Mouse (Mus musculus) lung, embryonic 14.5 days (tissue): ENCODE results near the gene Zfp36l1. TPM values are rescaled to one million over a fixed set of nuclear protein-coding genes. Genes with fewer than 3 reads are reported as not detected.

Experiments
- ATAC-seq: fragments of 200-750 bp; cut with Nextera tagmentation; 2 replicates; pipeline ENCODE4 v1.8.0; 2017; ENCODE audit warnings: mild to moderate bottlenecking, moderate TSS enrichment, moderate library complexity; ENCODE audit not compliant: insufficient read depth
- DNase-seq: peaks from one replicate; pipeline ENCODE4 v3.0.0-alpha.2; 2015
- H3K27ac ChIP-seq: fragments of 300-500 bp; sonication (generic); 2 replicates; pipeline ENCODE4 v1.5.1; 2014; ENCODE audit warnings: low read depth, mild to moderate bottlenecking, moderate library complexity
- H3K27me3 ChIP-seq: fragments of 300-500 bp; sonication (generic); 2 replicates; pipeline ENCODE4 v1.6.1; 2014; ENCODE audit warnings: low read length, control low read depth; ENCODE audit not compliant: insufficient read depth
- H3K36me3 ChIP-seq: fragments of 300-500 bp; sonication (generic); 2 replicates; pipeline ENCODE4 v1.6.1; 2014; ENCODE audit warnings: control low read depth; ENCODE audit not compliant: insufficient read depth
- H3K4me1 ChIP-seq: fragments of 300-500 bp; sonication (generic); 2 replicates; pipeline ENCODE4 v1.6.1; 2014; ENCODE audit warnings: antibody characterized with exemption, control low read depth; ENCODE audit not compliant: insufficient read depth
- H3K4me2 ChIP-seq: fragments of 300-500 bp; sonication (generic); 2 replicates; pipeline ENCODE4 v1.6.1; 2014; ENCODE audit warnings: mild to moderate bottlenecking
- H3K4me3 ChIP-seq: fragments of 300-500 bp; sonication (generic); 2 replicates; pipeline ENCODE4 v1.5.1; 2014; ENCODE audit warnings: low read depth, low read length
- H3K9ac ChIP-seq: fragments of 300-500 bp; sonication (generic); 2 replicates; pipeline ENCODE4 v1.6.1; 2014
- H3K9me3 ChIP-seq: fragments of 300-500 bp; sonication (generic); 2 replicates; pipeline ENCODE4 v1.6.1; 2016; ENCODE audit warnings: low read depth, low read length, control low read depth
- CTCF ChIP-seq: IDR thresholded peaks from 2 replicates; pipeline ENCODE4 v1.5.1; 2016; ENCODE audit warnings: antibody characterized with exemption, low read depth
- WGBS: fragments of 180-500 bp; shearing (Covaris S2); extraction: QIAGEN DNeasy Blood & Tissue Kit; methylation state at CpG from one replicate; pipeline ENCODE4 v1.1.7; 2014; 5-methylcytosine and 5-hydroxymethylcytosine counted together
- polyA plus RNA-seq: library from polyadenylated mRNA; unstranded; fragments of >200 nt; fragmentation: Nextera tagmentation; extraction: Ambion mirVana; gene quantifications from 2 replicates; pipeline ENCODE4 v1.2.1, GENCODE M21; 2014

Gene Zfp36l1
- polyA plus RNA-seq, 1 experiment from 2014 or later = 190 TPM

DNA sequence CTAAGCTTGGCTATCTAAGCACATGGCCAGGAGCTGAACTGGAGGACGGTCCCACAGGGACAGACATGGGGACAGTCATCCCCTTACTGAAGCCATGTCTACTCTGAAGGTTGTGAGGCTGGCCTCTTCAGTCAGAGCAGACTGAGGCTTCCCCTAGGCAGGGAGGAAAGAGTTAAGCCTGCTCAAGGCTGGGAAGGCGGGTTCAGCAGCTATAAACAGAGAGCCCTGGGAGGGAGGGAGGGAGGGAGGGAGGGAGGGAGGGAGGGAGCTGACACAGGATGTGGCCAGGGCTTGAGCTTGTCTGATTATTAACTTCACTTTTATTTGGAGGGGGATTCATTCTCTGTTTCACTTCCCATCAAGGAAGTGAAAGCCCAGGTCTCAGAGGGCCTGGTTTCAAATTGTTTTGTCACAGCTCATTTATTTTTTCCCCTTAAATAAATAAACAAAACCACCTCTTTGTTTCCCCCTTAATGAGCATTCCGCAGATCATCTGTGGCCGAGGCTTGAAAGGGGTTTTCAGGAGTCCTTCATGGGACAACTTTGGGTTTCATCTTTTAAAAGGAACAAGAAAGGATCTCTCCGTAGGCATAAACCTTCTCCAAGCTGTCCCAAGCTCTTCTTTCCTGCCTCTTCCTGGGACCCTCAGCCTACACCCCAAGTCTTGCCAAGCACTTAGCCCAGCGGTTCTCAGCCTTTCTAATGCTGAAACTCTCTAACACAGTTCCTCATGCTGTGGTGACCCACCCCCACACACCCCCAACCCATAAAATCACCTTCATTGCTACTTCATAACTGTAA is 17.9 kb upstream of the Zfp36l1 start:
- Histone ChIP-seq H3K36me3 (peaks cover 12% of the 10 kb centered on the region; the same call in 1 of the 2 replicates), H3K4me3 (peak overlapping the region; percentile 19), H3K9me3 (no peaks in the 10 kb centered on the region), H3K4me2 (peak overlapping the region; percentile 77), H3K27me3 (no peaks in the 10 kb centered on the region), H3K4me1 (peaks cover 27% of the 10 kb centered on the region), H3K9ac (peak overlapping the region; percentile 36), H3K27ac (peak overlapping the region; percentile 98)
- TF ChIP-seq CTCF = no peak
- ATAC-seq (peak; percentile 80), DNase-seq (peak; percentile 88)
- WGBS = 4% methylated on average over 5 of the region's 6 CpGs

DNA sequence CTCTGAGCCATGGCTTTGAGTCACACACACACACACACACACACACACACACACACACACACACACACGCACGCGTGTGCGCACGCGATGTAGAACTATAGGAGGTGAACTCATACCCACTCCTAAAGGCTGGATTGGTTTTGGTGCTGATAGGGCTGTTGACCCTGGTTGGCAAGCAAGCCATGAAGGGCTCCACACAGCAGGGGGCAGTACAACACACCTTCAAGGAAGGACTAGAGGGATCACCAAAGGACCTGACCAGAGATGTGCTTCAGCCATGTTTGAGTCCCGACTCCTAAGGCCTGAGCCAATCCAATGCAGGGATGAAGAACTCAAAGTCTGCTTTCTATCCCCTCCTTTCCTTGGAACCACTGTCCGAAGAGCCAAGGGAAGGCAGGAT is 16.7 kb upstream of the Zfp36l1 start:
- 92% methylated on average over 8 of the region's 8 CpGs for WGBS
- DNase-seq = no peak
- H3K9ac ChIP-seq = no peak overlapping the region

DNA sequence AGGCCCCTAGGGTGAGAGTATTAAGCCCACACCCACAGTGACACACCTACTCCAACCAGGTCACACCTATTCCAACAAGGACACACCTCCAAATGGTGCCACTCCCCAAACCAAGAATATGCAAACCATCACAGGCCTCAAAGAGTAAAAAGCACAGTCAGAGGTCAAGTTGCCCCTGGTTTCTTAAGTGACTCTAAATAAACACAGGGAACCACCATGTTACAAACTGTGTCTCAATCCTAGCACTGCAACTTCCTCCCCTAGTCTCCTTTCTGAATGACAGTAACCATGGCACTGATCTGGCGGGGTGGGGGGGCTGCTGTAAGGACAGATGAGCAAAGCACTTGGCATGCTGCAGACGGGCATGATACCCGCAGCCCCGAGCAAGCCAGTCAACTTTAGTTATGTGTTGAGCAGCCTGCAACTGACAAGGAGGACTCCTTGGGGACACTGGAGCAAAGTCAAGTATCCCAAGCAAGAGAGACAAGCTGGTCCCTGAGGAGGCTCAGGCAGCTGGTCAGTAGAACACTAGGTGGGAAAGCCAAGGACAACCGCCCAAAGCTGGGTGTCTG is 14.5 kb upstream of the Zfp36l1 start:
- Histone ChIP-seq H3K36me3 (peaks cover 21% of the 10 kb centered on the region; the same call in 1 of the 2 replicates), H3K4me3 (no peak overlapping the region), H3K9ac (no peak overlapping the region), H3K4me1 (peaks cover 55% of the 10 kb centered on the region), H3K27me3 (no peaks in the 10 kb centered on the region), H3K27ac (no peak overlapping the region), H3K9me3 (no peaks in the 10 kb centered on the region), H3K4me2 (no peak overlapping the region)
- WGBS = 92% methylated on average over 5 of the region's 5 CpGs
- ATAC-seq = no peak
- no peak for TF ChIP-seq CTCF
- no peak for DNase-seq

More for the DNA sequence above, 16.7 kb upstream of the Zfp36l1 start:
- TF ChIP-seq CTCF = peak; percentile 52
- Histone ChIP-seq H3K27me3 (no peaks in the 10 kb centered on the region), H3K9me3 (no peaks in the 10 kb centered on the region), H3K27ac (peak overlapping the region; percentile 98), H3K4me1 (peaks cover 33% of the 10 kb centered on the region), H3K4me2 (no peak overlapping the region), H3K4me3 (no peak overlapping the region), H3K36me3 (peaks cover 19% of the 10 kb centered on the region; the same call in 1 of the 2 replicates)
- no peak for ATAC-seq

DNA sequence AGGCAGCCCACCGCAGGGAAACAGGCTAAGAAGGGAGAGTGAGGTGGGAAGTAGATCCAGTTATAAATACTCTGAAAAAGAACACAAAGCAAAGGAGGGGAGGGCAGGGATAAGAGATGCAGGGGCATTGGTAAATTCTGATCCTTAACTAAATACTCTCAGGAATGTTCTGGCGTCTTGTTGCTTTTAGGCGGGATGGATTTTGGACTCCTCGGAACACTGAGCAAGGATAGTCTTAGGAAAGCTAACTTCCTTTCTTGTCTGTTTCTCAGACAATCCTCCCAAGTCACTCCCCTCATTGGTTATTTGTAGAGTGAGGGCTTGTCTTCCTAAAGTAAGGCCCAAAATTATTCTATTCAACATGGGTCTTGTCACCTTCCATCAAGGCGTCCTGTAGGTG is 12.5 kb upstream of the Zfp36l1 start:
- H3K27ac ChIP-seq = no peak overlapping the region
- peaks cover 42% of the 10 kb centered on the region for H3K4me1 ChIP-seq
- H3K27me3 ChIP-seq = no peaks in the 10 kb centered on the region
- H3K9me3 ChIP-seq = no peaks in the 10 kb centered on the region
- peaks cover 28% of the 10 kb centered on the region; the same call in 1 of the 2 replicates for H3K36me3 ChIP-seq
- no peak overlapping the region for H3K4me3 ChIP-seq
- DNase-seq (no peak), ATAC-seq (no peak)
- H3K9ac ChIP-seq = no peak overlapping the region
- no peak overlapping the region for H3K4me2 ChIP-seq
- no peak for TF ChIP-seq CTCF
- 83% methylated on average over 5 of the region's 5 CpGs for WGBS

- no peak for DNase-seq
- no peak for TF ChIP-seq CTCF
- Histone ChIP-seq H3K9ac (no peak overlapping the region), H3K4me3 (no peak overlapping the region), H3K27ac (no peak overlapping the region; the same call in 1 of the 2 replicates), H3K9me3 (no peaks in the 10 kb centered on the region), H3K4me2 (no peak overlapping the region), H3K27me3 (no peaks in the 10 kb centered on the region), H3K36me3 (peaks cover 29% of the 10 kb centered on the region; the same call in 1 of the 2 replicates), H3K4me1 (peaks cover 36% of the 10 kb centered on the region)
- no peak for ATAC-seq
- WGBS = 73% methylated on average over 3 of the region's 3 CpGs
Measured at GRCm38 (mm10) chr12:80124756-80125155, 11.9 kb upstream of the Zfp36l1 start.

DNA sequence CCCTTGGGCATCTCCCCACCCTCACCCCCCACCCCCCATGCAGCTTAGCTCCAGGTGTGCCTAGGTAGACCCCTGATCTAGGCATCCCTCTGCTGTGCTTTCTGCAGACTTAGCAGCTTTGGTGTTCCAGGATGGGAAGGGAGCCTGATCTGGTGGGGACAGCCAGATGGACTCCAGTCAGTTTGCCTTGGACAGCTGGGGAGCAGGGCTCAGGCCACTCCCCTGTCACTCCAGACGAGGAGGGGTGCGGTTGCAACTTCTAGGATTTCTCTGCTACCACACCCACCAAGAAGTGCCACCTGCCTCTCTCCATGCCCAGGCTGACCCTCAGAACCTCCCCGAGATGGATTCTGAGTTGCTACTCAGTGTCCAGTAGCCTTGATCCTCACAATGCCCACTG is 11.4 kb upstream of the Zfp36l1 start:
- Histone ChIP-seq H3K9ac (no peak overlapping the region), H3K4me3 (no peak overlapping the region), H3K4me1 (peaks cover 31% of the 10 kb centered on the region), H3K36me3 (peaks cover 34% of the 10 kb centered on the region; the same call in 1 of the 2 replicates), H3K4me2 (no peak overlapping the region), H3K27me3 (no peaks in the 10 kb centered on the region), H3K9me3 (no peaks in the 10 kb centered on the region), H3K27ac (peak overlapping the region; percentile 75)
- DNase-seq = no peak
- 56% methylated on average over 3 of the region's 3 CpGs for WGBS
- no peak for TF ChIP-seq CTCF
- ATAC-seq = no peak

- no peaks in the 10 kb centered on the region for H3K9me3 ChIP-seq
- ATAC-seq (peak; percentile 94), DNase-seq (peak; percentile 89)
- no peak for TF ChIP-seq CTCF
- 8% methylated on average over 4 of the region's 4 CpGs for WGBS
- peaks cover 31% of the 10 kb centered on the region for H3K4me1 ChIP-seq
- H3K27ac ChIP-seq = peak overlapping the region; percentile 75
- no peaks in the 10 kb centered on the region for H3K27me3 ChIP-seq
- H3K4me2 ChIP-seq = peak overlapping the region; percentile 29; the same call in 1 of the 2 replicates
- no peak overlapping the region for H3K4me3 ChIP-seq
- H3K9ac ChIP-seq = no peak overlapping the region
- H3K36me3 ChIP-seq = peaks cover 35% of the 10 kb centered on the region; the same call in 1 of the 2 replicates
Measured at GRCm38 (mm10) chr12:80123227-80123803, 10.5 kb upstream of the Zfp36l1 start.
